Mouse (Mus musculus) myocyte (in vitro differentiated cells): ENCODE measurements around the gene Tspan9.
A peak's percentile ranks its signal among the peaks of the same experiment; 100 is the strongest.

Experiments used
- MYOD1 ChIP-seq, 3 experiments: IDR thresholded peaks; one replicate each; pipeline ENCODE4 v1.6.1; 2011; ENCODE audit warnings: control low read depth in 2 of 3, low read depth in 2 of 3, mild to moderate bottlenecking in 2 of 3, moderate library complexity in 1 of 3; ENCODE audit not compliant: insufficient read length in 2 of 3, control insufficient read depth in 1 of 3
- POLR2A ChIP-seq: IDR thresholded peaks from one replicate; pipeline ENCODE4 v1.6.1; 2011; ENCODE audit warnings: low read depth, mild to moderate bottlenecking, control low read depth, moderate library complexity; ENCODE audit not compliant: insufficient read length
- REST ChIP-seq: IDR thresholded peaks from one replicate; pipeline ENCODE4 v1.6.1; 2011; ENCODE audit warnings: mild to moderate bottlenecking, control low read depth, moderate library complexity; ENCODE audit not compliant: insufficient read depth, insufficient read length
- TCF12 ChIP-seq: IDR thresholded peaks from one replicate; pipeline ENCODE4 v1.6.1; 2011; ENCODE audit warnings: mild to moderate bottlenecking, control low read depth; ENCODE audit not compliant: poor library complexity, insufficient read depth, severe bottlenecking
- TCF3 ChIP-seq: IDR thresholded peaks from one replicate; pipeline ENCODE4 v1.6.1; 2011; ENCODE audit warnings: low read depth, control low read depth; ENCODE audit not compliant: insufficient read length
- USF1 ChIP-seq: IDR thresholded peaks from one replicate; pipeline ENCODE4 v1.6.1; 2011; ENCODE audit warnings: low read depth, mild to moderate bottlenecking, control low read depth, moderate library complexity

DNA sequence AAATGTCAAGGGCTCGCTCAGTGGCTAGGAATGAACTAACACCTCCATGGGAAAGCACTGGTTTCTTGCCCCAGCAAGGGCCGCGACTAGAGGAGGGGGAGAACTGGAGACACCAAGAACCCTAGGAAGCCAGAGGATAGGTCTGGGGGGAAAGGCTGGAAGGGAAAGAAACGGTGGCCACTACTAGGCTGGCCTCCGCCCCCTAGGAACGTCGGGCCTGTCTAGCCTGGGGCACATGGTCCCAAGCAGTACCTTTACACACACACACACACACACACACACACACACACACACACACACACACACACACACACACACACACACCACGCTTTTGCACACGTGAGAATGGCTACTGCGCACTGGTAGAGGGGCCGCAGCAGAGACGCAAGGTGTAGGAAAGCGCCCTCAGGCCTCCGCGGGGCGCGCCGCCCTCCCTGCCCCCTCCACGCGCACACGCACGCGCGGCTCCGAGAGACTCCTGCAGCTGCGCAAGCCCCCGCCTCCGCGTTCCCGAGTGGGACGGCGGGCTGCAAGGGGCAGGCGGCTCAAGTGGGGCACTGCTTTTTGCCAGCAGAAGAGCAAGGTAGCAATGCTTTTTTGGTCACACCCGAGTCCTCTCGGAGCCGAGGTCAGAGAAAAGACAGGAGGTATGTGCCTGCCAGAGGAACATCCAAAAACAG, 108.0 kb downstream of the Tspan9 start:
- TF ChIP-seq POLR2A (peak; percentile 46), REST (no peak), USF1 (no peak), TCF12 (no peak), MYOD1 (IDR thresholded peaks at IDR 0.05; ENCODE audit: control insufficient read depth in 1 of 3, insufficient read length in 2 of 3, low read depth in 2 of 3) (peak in 1 of 3 experiments; percentile 65), TCF3 (no peak)
